8 mouse cellular contexts compared by ENCODE assay signal in the genomic region with DNA sequence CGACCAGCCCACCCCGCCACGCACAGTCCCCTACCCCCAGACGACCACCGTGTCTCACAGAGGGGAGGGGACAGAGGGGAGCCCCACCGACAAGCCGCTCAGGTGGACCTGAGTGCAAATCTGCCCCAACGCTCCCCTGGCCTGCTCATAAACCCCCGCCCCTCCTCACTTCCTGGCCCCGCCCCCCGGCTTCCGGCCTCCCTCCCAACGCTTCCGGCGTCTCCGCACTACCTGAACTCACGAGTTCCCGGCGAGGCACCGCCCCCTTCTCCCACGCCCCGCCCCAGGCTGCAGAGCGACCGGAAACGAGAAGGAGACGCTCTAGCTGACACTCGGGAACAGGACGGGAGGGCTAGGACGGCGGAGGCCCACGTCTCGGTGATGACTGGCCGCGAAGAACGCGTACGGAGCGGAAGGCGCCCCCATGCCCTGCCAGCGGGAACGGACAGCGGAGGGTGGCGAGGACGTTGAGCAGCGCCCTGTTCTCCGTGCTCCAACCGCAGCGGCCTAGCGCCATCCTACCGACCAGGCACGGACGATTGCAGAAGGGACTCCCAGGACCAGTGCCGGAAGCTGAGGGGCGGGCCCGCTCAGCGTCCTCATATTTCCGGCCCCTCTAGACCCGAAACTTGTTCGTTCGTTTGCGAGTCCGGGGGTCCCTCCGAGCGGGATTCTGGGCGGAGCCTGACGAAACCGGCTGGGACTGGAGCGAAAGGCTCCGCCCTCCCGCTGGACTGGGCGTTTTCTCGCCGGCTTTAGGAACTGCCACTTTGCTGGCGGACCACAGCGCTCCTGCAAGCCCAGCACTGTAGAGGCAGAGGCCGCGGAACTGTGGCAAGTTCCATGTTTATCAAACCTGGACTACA. TPM values are rescaled to one million over a fixed set of nuclear protein-coding genes. Genes with fewer than 3 reads are reported as not detected.
A peak's percentile ranks its signal among the peaks of the same experiment; 100 is the strongest.
DNase-seq lines count a peak whose midpoint lies in the region; ATAC-seq and TF ChIP-seq lines count a peak whose summit lies in the region.

A gene (minus strand): TSS at position 554 of the 866 bp plus-strand sequence.

- peak; percentile 89 for DNase-seq in G1E (ENCODE audit: low spot score)
- peak; percentile 99 for DNase-seq in cerebellum, adult 18-20 months
- DNase-seq in heart, postnatal 36 days = peak; percentile 99
- DNase-seq in layer of hippocampus, adult 2 months (ENCODE audit: low spot score in 2 of 2) = peak; percentile 98 to 99
- peak; percentile 99 for DNase-seq in lung, embryonic 14.5 days
- peak; percentile 99 for DNase-seq in thymus, adult 2 months

- intact Hi-C loops in heart, postnatal 36 days (cut with DNase I) = loop anchor here (1.0 kb wide), 1 partner anchor 17 kb away; a partner anchor contains a TSS

- peak; percentile 67 for TF ChIP-seq POLR2A in olfactory bulb, adult 2 months (IDR thresholded peaks at IDR 0.05; ENCODE audit: insufficient read depth, low read depth, low read length)
- peak; percentile 34; the same call in 1 of the 2 replicates for TF ChIP-seq POLR2A in thymus, adult 2 months (IDR thresholded peaks at IDR 0.05; ENCODE audit: control insufficient read depth, extremely low read depth, insufficient read depth, low read length, poor library complexity)

- H3K4me1 ChIP-seq in G1E (ENCODE audit: insufficient read depth, low read depth, low read length) = peaks cover 66% of the 10 kb centered on the region
- H3K4me1 ChIP-seq in forebrain, embryonic 16.5 days (replicated peaks; ENCODE audit: control insufficient read depth, insufficient read depth, low read length) = peaks cover 28% of the 10 kb centered on the region
- no peaks in the 10 kb centered on the region for H3K4me1 ChIP-seq in lung, embryonic 14.5 days (ENCODE audit: insufficient read depth)
- H3K4me1 ChIP-seq in olfactory bulb, adult 2 months (ENCODE audit: control insufficient read depth, insufficient read depth, low read length) = peaks cover 10% of the 10 kb centered on the region
- H3K4me1 ChIP-seq in thymus, adult 2 months (replicated peaks; ENCODE audit: control insufficient read depth, insufficient read depth, low read length) = peaks cover 10% of the 10 kb centered on the region

- peak within 1 kb of the TSS; percentile 96 for H3K27ac ChIP-seq in forebrain, embryonic 16.5 days (ENCODE audit: low read length)
- H3K27ac ChIP-seq in layer of hippocampus, adult 2 months = peak within 1 kb of the TSS; percentile 100
- peak within 1 kb of the TSS; percentile 95 for H3K27ac ChIP-seq in lung, embryonic 14.5 days (ENCODE audit: low read depth)
- H3K27ac ChIP-seq in olfactory bulb, adult 2 months (ENCODE audit: insufficient read depth, low read depth, low read length) = peak within 1 kb of the TSS; percentile 100
- H3K27ac ChIP-seq in thymus, adult 2 months (ENCODE audit: control insufficient read depth, insufficient read depth, low read length) = peak within 1 kb of the TSS; percentile 63

- H3K9ac ChIP-seq in forebrain, embryonic 16.5 days (replicated peaks; ENCODE audit: low read depth, low read length) = peak within 1 kb of the TSS; percentile 85
- peak within 1 kb of the TSS; percentile 74 for H3K9ac ChIP-seq in lung, embryonic 14.5 days

- ATAC-seq in G1E (ENCODE audit: extremely low read depth, insufficient number of reproducible peaks, low FRiP score, poor library complexity, severe bottlenecking) = peak; percentile 84
- peak; percentile 97 for ATAC-seq in forebrain, embryonic 16.5 days
- ATAC-seq in lung, embryonic 14.5 days (ENCODE audit: insufficient read depth) = peak; percentile 97

- H3K4me3 ChIP-seq in G1E (ENCODE audit: low read depth, low read length) = peak within 1 kb of the TSS; percentile 99
- peak within 1 kb of the TSS; percentile 80 for H3K4me3 ChIP-seq in forebrain, embryonic 16.5 days (replicated peaks; ENCODE audit: low read length)
- peak within 1 kb of the TSS; percentile 62 for H3K4me3 ChIP-seq in layer of hippocampus, adult 2 months
- peak within 1 kb of the TSS; percentile 74 for H3K4me3 ChIP-seq in lung, embryonic 14.5 days (ENCODE audit: low read depth, low read length)
- H3K4me3 ChIP-seq in olfactory bulb, adult 2 months (ENCODE audit: insufficient read depth, low read depth, low read length) = peak within 1 kb of the TSS; percentile 96
- H3K4me3 ChIP-seq in thymus, adult 2 months (ENCODE audit: control insufficient read depth, insufficient read depth, low read length) = peak within 1 kb of the TSS; percentile 78

- no peaks in the 10 kb centered on the region for H3K9me3 ChIP-seq in G1E (replicated peaks)
- H3K9me3 ChIP-seq in forebrain, embryonic 16.5 days (ENCODE audit: control insufficient read depth, low read length) = no peaks in the 10 kb centered on the region
- H3K9me3 ChIP-seq in lung, embryonic 14.5 days (ENCODE audit: low read depth, low read length) = no peaks in the 10 kb centered on the region

- H3K36me3 ChIP-seq in G1E (replicated peaks) = peaks cover 40% of the 10 kb centered on the region
- no peaks in the 10 kb centered on the region for H3K36me3 ChIP-seq in forebrain, embryonic 16.5 days (ENCODE audit: control insufficient read depth, insufficient read depth)
- peaks cover 23% of the 10 kb centered on the region for H3K36me3 ChIP-seq in lung, embryonic 14.5 days (ENCODE audit: insufficient read depth)
- peaks cover 5% of the 10 kb centered on the region for H3K36me3 ChIP-seq in thymus, adult 2 months (ENCODE audit: control insufficient read depth, insufficient read depth, low read length)

- H3K27me3 ChIP-seq in G1E (ENCODE audit: insufficient read depth, low read length) = no peaks in the 10 kb centered on the region
- no peaks in the 10 kb centered on the region for H3K27me3 ChIP-seq in forebrain, embryonic 16.5 days (replicated peaks; ENCODE audit: control insufficient read depth, insufficient read depth, low read length)
- H3K27me3 ChIP-seq in lung, embryonic 14.5 days (ENCODE audit: insufficient read depth, low read length) = no peaks in the 10 kb centered on the region
- no peaks in the 10 kb centered on the region for H3K27me3 ChIP-seq in thymus, adult 2 months (ENCODE audit: control insufficient read depth, insufficient read depth, low read length)

- peak within 1 kb of the TSS; percentile 90 for H3K4me2 ChIP-seq in forebrain, embryonic 16.5 days (ENCODE audit: low read length)
- H3K4me2 ChIP-seq in lung, embryonic 14.5 days = peak within 1 kb of the TSS; percentile 68

- 0% methylated on average over 77 of the region's 77 CpGs for WGBS in forebrain, embryonic 16.5 days
- under 1% methylated on average over 76 of the region's 77 CpGs for WGBS in lung, embryonic 14.5 days
- WGBS in olfactory bulb, adult 2 months = under 1% methylated on average over 76 of the region's 77 CpGs
- under 1% methylated on average over 77 of the region's 77 CpGs for WGBS in thymus, adult 2 months

- TF ChIP-seq CTCF in G1E (IDR thresholded peaks at IDR 0.05; ENCODE audit: low read depth, low read length) = no peak
- TF ChIP-seq CTCF in layer of hippocampus, adult 2 months (conservative IDR thresholded peaks at IDR 0.05) = no peak
- peak; percentile 29 for TF ChIP-seq CTCF in lung, embryonic 14.5 days (IDR thresholded peaks at IDR 0.05; ENCODE audit: low read depth)
- TF ChIP-seq CTCF in olfactory bulb, adult 2 months (IDR thresholded peaks at IDR 0.05; ENCODE audit: insufficient read depth, low read depth, low read length) = no peak
- 0 out of 2 replicates have a peak, but pooled peaks have one; percentile 10 for TF ChIP-seq CTCF in thymus, adult 2 months (IDR thresholded peaks at IDR 0.05; ENCODE audit: borderline replicate concordance, control insufficient read depth, extremely low read depth, insufficient read depth, low read length, poor library complexity)

RNA-seq across cellular contexts. Expression of the gene that starts here (rescaled TPM):
- 13.8 and 20.2 TPM in 2 replicates for total RNA-seq in G1E (2014; fragmentation: Nextera tagmentation)
- 55.5 and 56.5 TPM in 2 replicates for total RNA-seq in G1E (2017)
- 50.4 and 56.6 TPM in 2 replicates for polyA plus RNA-seq in G1E (2012)
- 7.2 and 7.6 TPM in 2 replicates for polyA plus RNA-seq in forebrain, embryonic 16.5 days (2015; fragmentation: Nextera tagmentation; extraction: Ambion mirVana)
- total RNA-seq in heart, postnatal 36 days (2021) = 10 to 100 TPM; 21.0 to 22.7 TPM
- total RNA-seq in layer of hippocampus, adult 2 months (2021) = 10 to 100 TPM; 56.8 to 61.5 TPM
- polyA plus RNA-seq in lung, embryonic 14.5 days (2014; fragmentation: Nextera tagmentation; extraction: Ambion mirVana) = 4.5 and 4.6 TPM in 2 replicates
- not detected in 2 replicates for polyA plus RNA-seq in olfactory bulb, adult 2 months (2012; ENCODE audit: insufficient read depth, insufficient read length, low replicate concordance, missing spikeins)
- 41.7 and 41.9 TPM in 2 replicates for polyA plus RNA-seq in thymus, adult 2 months (2012; rRNA removed)

Comparison
In these comparisons a context has a peak if more than half of its experiments do, and no peak if none do; other contexts are left out.
1. Peak in every context shown above with its lines: DNase-seq, ATAC-seq, H3K4me3 ChIP-seq and H3K27ac ChIP-seq.
2. CTCF ChIP-seq: peak in lung, embryonic 14.5 days (single experiment) and thymus, adult 2 months (single experiment); none in G1E (single experiment), layer of hippocampus, adult 2 months (single experiment) and olfactory bulb, adult 2 months (single experiment).